ENCODE assay signal across 24 mouse cellular contexts in genomic region chr11:79800256-79800655, GRCm38 (mm10).
DNase-seq lines count a peak whose midpoint lies in the region; ATAC-seq and TF ChIP-seq lines count a peak whose summit lies in the region.
"Had no signal": no experiment of that assay in that cellular context is flagged by ENCODE, and none has a peak within 500 bp of the region (broad histone marks: within the 10 kb centered on the region; RNA-seq: fewer than 3 reads in every experiment).

No protein-coding gene starts in this region.

- H3K27me3 ChIP-seq in lung, embryonic 16.5 days (ENCODE audit: control insufficient read depth, insufficient read depth, low read depth, low read length) = no peaks in the 10 kb centered on the region
- H3K27me3 ChIP-seq in limb, embryonic 14.5 days (ENCODE audit: control insufficient read depth, insufficient read depth, low read length) = no peaks in the 10 kb centered on the region

- intact Hi-C loops in heart, postnatal 36 days (cut with DNase I) = no loop called here

- H3K27ac ChIP-seq in lung, embryonic 16.5 days (ENCODE audit: low read length) = no peak overlapping the region; the same call in 1 of the 2 replicates
- H3K27ac ChIP-seq in limb, embryonic 14.5 days (replicated peaks; ENCODE audit: low read depth, low read length) = peak overlapping the region; percentile 45
- H3K27ac ChIP-seq: heart, embryonic 13.5 days; hindbrain, embryonic 10.5 days; layer of hippocampus, adult 2 months; liver, embryonic 13.5 days; midbrain, embryonic 10.5 days had no signal

- no peak overlapping the region for H3K4me2 ChIP-seq in lung, embryonic 16.5 days (ENCODE audit: low read depth, low read length)
- no peak overlapping the region for H3K4me2 ChIP-seq in limb, embryonic 14.5 days (replicated peaks; ENCODE audit: low read depth, low read length, severe bottlenecking)
- H3K4me2 ChIP-seq: heart, embryonic 13.5 days; liver, embryonic 13.5 days had no signal

- H3K9ac ChIP-seq in lung, embryonic 16.5 days (ENCODE audit: low read length) = no peak overlapping the region
- H3K9ac ChIP-seq in limb, embryonic 14.5 days (ENCODE audit: low read depth, low read length, severe bottlenecking) = no peak overlapping the region
- H3K9ac ChIP-seq: heart, embryonic 13.5 days; liver, embryonic 13.5 days had no signal

- H3K9me3 ChIP-seq in lung, embryonic 16.5 days (ENCODE audit: control insufficient read depth, low read length) = peaks cover 5% of the 10 kb centered on the region
- H3K9me3 ChIP-seq in limb, embryonic 14.5 days (ENCODE audit: control insufficient read depth, low read length) = no peaks in the 10 kb centered on the region

- peak; percentile 54 for ATAC-seq in lung, embryonic 16.5 days (ENCODE audit: low read depth)
- ATAC-seq in limb, embryonic 14.5 days (ENCODE audit: low FRiP score, low read depth) = peak; percentile 45; the same call in 1 of the 2 replicates
- ATAC-seq: activated CD4-positive, CD25-positive, alpha-beta regulatory T cell, adult 4 months; CD4-positive, CD25-positive, alpha-beta regulatory T cell, adult 4 months had no signal

- no peak for TF ChIP-seq POLR2A in limb, embryonic 14.5 days (IDR thresholded peaks at IDR 0.05; ENCODE audit: borderline replicate concordance, extremely low read depth, insufficient read depth, insufficient read length)

- 42% methylated on average over 8 of the region's 8 CpGs for WGBS in lung, embryonic 16.5 days
- WGBS in limb, embryonic 14.5 days = 38% methylated on average over 8 of the region's 8 CpGs

- H3K4me1 ChIP-seq in lung, embryonic 16.5 days (replicated peaks; ENCODE audit: control insufficient read depth, insufficient read depth, low read length) = peaks cover 18% of the 10 kb centered on the region
- peaks cover 18% of the 10 kb centered on the region for H3K4me1 ChIP-seq in limb, embryonic 14.5 days (ENCODE audit: control insufficient read depth, insufficient read depth, low read length)
- H3K4me1 ChIP-seq: heart, embryonic 13.5 days; liver, embryonic 13.5 days had no signal

- peak; percentile 38 for DNase-seq in embryo, embryonic 10.5 days (ENCODE audit: low spot score)
- no peak for DNase-seq in embryo, embryonic 10 days (ENCODE audit: low spot score)
- no peak for DNase-seq in lung, postnatal 25 days (ENCODE audit: low spot score)
- DNase-seq in fibroblast of lung, adult 2 months (ENCODE audit: low read depth) = peak; percentile 38
- DNase-seq in limb, embryonic 14.5 days (ENCODE audit: low spot score) = peak; percentile 39
- no peak for DNase-seq in heart, postnatal 36 days
- no peak for DNase-seq in kidney, adult 11 months
- DNase-seq: adrenal gland, postnatal 14 days; cerebellum, adult 11 months; cerebellum, postnatal 14 days; heart, adult 11 months; kidney, adult 8-10 months; kidney, postnatal 14 days; layer of hippocampus, postnatal 36 days; liver, embryonic 13.5 days; spleen, adult 18-20 months; thymus, postnatal 4 days had no signal

- no peak overlapping the region for H3K4me3 ChIP-seq in lung, embryonic 16.5 days (ENCODE audit: low read length)
- no peak overlapping the region for H3K4me3 ChIP-seq in limb, embryonic 14.5 days (replicated peaks; ENCODE audit: low read length)
- H3K4me3 ChIP-seq: heart, embryonic 13.5 days; hindbrain, embryonic 10.5 days; layer of hippocampus, adult 2 months; liver, embryonic 13.5 days; midbrain, embryonic 10.5 days had no signal

- H3K36me3 ChIP-seq in lung, embryonic 16.5 days (ENCODE audit: control insufficient read depth, insufficient read depth, low read length) = no peaks in the 10 kb centered on the region
- H3K36me3 ChIP-seq in limb, embryonic 14.5 days (ENCODE audit: control insufficient read depth, insufficient read depth, low read length) = no peaks in the 10 kb centered on the region
- H3K36me3 ChIP-seq: heart, embryonic 13.5 days; hindbrain, embryonic 10.5 days; liver, embryonic 13.5 days; midbrain, embryonic 10.5 days had no signal

Comparison
In these comparisons a context has a peak if more than half of its experiments do, and no peak if none do; other contexts are left out.
1. DNase-seq: peak in embryo, embryonic 10.5 days (single experiment), fibroblast of lung, adult 2 months (single experiment) and limb, embryonic 14.5 days (single experiment); none in embryo, embryonic 10 days (single experiment), lung, postnatal 25 days (single experiment), heart, postnatal 36 days (0 of 2) and kidney, adult 11 months (single experiment).